Mouse (Mus musculus) common myeloid progenitor, adult 5-6 weeks (primary cell): ENCODE measurements around the gene Nucb1. TPM values are rescaled to one million over a fixed set of nuclear protein-coding genes. Genes with fewer than 3 reads are reported as not detected.
A peak's percentile ranks its signal among the peaks of the same experiment; 100 is the strongest.
"Not testable (repeated sequence)": the region's sequence is repeated elsewhere in the genome, so short reads cannot be mapped to it uniquely, and the experiment has no call there.

Experiments used
- ATAC-seq: replicated peaks from 2 replicates; pipeline ENCODE4 v1.8.0; 2016; ENCODE audit warnings: low read depth, mild to moderate bottlenecking, moderate TSS enrichment, inconsistent platforms; ENCODE audit not compliant: poor library complexity, severe bottlenecking
- total RNA-seq: library from RNA; stranded (forward); fragments of 200-1000, 187-1606 nt; gene quantifications from 2 replicates; pipeline ENCODE4 v1.2.3, GENCODE M21; 2017

Nucb1 gene
- total RNA-seq, 1 experiment from 2014 or later, result 342 TPM

GRCm38 (mm10) chr7:45466283-45467089 is 43.7 kb downstream of the Nucb1 start, which contains the start of gene Bax:
Gene Bax (minus strand): TSS chr7:45466898.
- ATAC-seq, result peak; percentile 82

- ATAC-seq, result no peak
These were observed 44.7 kb downstream of the Nucb1 start for GRCm38 (mm10) chr7:45465549-45465948.

- no peak for ATAC-seq
These were observed 45.1 kb downstream of the Nucb1 start for GRCm38 (mm10) chr7:45465112-45465511.

GRCm38 (mm10) chr7:45463987-45464778 is 46.0 kb downstream of the Nucb1 start:
- ATAC-seq, result no peak

- ATAC-seq, result not testable (repeated sequence)
These were observed 47.3 kb downstream of the Nucb1 start for GRCm38 (mm10) chr7:45462868-45463267.

GRCm38 (mm10) chr7:45462325-45462724 is 47.9 kb downstream of the Nucb1 start:
- ATAC-seq, result no peak

GRCm38 (mm10) chr7:45461781-45462180 is 48.4 kb downstream of the Nucb1 start:
- ATAC-seq, result no peak

- no peak for ATAC-seq
These were observed 48.9 kb downstream of the Nucb1 start for GRCm38 (mm10) chr7:45461326-45461725.

GRCm38 (mm10) chr7:45460860-45461314 is 49.3 kb downstream of the Nucb1 start:
- ATAC-seq, result peak; percentile 70

- ATAC-seq, result no peak
These were observed 49.8 kb downstream of the Nucb1 start for GRCm38 (mm10) chr7:45460377-45460776.

GRCm38 (mm10) chr7:45459564-45460140 is 50.6 kb downstream of the Nucb1 start, which contains the start of gene Ftl1:
Gene Ftl1 (minus strand): TSS chr7:45459884.
- ATAC-seq, result peak; percentile 74

- ATAC-seq, result 0 out of 2 replicates have a peak, but pooled peaks have one; percentile 9
These were observed 51.2 kb downstream of the Nucb1 start for GRCm38 (mm10) chr7:45458748-45459563.

GRCm38 (mm10) chr7:45457204-45458060 is 52.8 kb downstream of the Nucb1 start:
- ATAC-seq, result peak; percentile 22

GRCm38 (mm10) chr7:45456721-45457203 is 53.4 kb downstream of the Nucb1 start:
- no peak for ATAC-seq

- ATAC-seq, result no peak
These were observed 54.1 kb downstream of the Nucb1 start for GRCm38 (mm10) chr7:45455932-45456696.

GRCm38 (mm10) chr7:45454971-45455370 is 55.2 kb downstream of the Nucb1 start:
- no peak for ATAC-seq

GRCm38 (mm10) chr7:45451344-45451982 is 58.7 kb downstream of the Nucb1 start:
- ATAC-seq, result peak; percentile 88
